Mouse (Mus musculus) forebrain, postnatal 0 days (tissue): ENCODE data around the gene P3h4. TPM values are rescaled to one million over a fixed set of nuclear protein-coding genes. Genes with fewer than 3 reads are reported as not detected.

Source experiments
- ATAC-seq: fragments of 200-750 bp; cut with Nextera tagmentation; 2 replicates; pipeline ENCODE4 v1.8.0; 2017; ENCODE audit warnings: mild to moderate bottlenecking, moderate library complexity
- DNase-seq: peaks from one replicate; pipeline ENCODE4 v3.0.0-alpha.2; 2015
- H3K27ac ChIP-seq: fragments of 300-500 bp; sonication (generic); 2 replicates; pipeline ENCODE4 v1.5.1; 2014; ENCODE audit warnings: low read depth, mild to moderate bottlenecking, antibody characterized with exemption, low read length, moderate library complexity, mixed read lengths
- H3K27me3 ChIP-seq: fragments of 300-500 bp; sonication (generic); 2 replicates; pipeline ENCODE4 v1.6.1; 2014; ENCODE audit warnings: mild to moderate bottlenecking, low read length, mixed read lengths; ENCODE audit not compliant: insufficient read depth
- H3K36me3 ChIP-seq: fragments of 300-500 bp; sonication (generic); 2 replicates; pipeline ENCODE4 v1.6.1; 2014; ENCODE audit warnings: mild to moderate bottlenecking, moderate library complexity; ENCODE audit not compliant: insufficient read depth
- H3K4me1 ChIP-seq: fragments of 300-500 bp; sonication (generic); 2 replicates; pipeline ENCODE4 v1.6.1; 2014; ENCODE audit warnings: antibody characterized with exemption; ENCODE audit not compliant: insufficient read depth
- H3K4me2 ChIP-seq: fragments of 300-500 bp; sonication (generic); 2 replicates; pipeline ENCODE4 v1.6.1; 2014; ENCODE audit warnings: low read depth, mild to moderate bottlenecking, moderate library complexity
- H3K4me3 ChIP-seq: fragments of 300-500 bp; sonication (generic); 2 replicates; pipeline ENCODE4 v1.5.1; 2014; ENCODE audit warnings: low read depth, low read length, mixed read lengths
- H3K9ac ChIP-seq: fragments of 300-500 bp; sonication (generic); 2 replicates; pipeline ENCODE4 v1.6.1; 2014; ENCODE audit warnings: mild to moderate bottlenecking
- H3K9me3 ChIP-seq: fragments of 300-500 bp; sonication (generic); 2 replicates; pipeline ENCODE4 v1.6.1; 2016; ENCODE audit warnings: low read length
- CTCF ChIP-seq: sonication (generic); IDR thresholded peaks from 2 replicates; pipeline ENCODE4 v1.5.1; 2016; ENCODE audit warnings: antibody characterized with exemption, control low read depth, low read depth
- WGBS: fragments of 180-500 bp; shearing (Covaris S2); extraction: QIAGEN DNeasy Blood & Tissue Kit; methylation state at CpG from one replicate; pipeline ENCODE4 v1.1.7; 2014; 5-methylcytosine and 5-hydroxymethylcytosine counted together
- polyA plus RNA-seq: library from polyadenylated mRNA; unstranded; fragments of >200 nt; fragmentation: Nextera tagmentation; extraction: Ambion mirVana; gene quantifications from 2 replicates; pipeline ENCODE4 v1.2.1, GENCODE M21; 2015
- total RNA-seq: library from RNA; depleted of rRNA; stranded (reverse); fragments of >200 nt; gene quantifications from 2 replicates; pipeline ENCODE4 v1.2.3, GENCODE M21; 2014

The P3h4 gene
- total and polyA plus RNA-seq, 2 experiments from 2014 or later = 17.9 to 27.1 TPM

DNA sequence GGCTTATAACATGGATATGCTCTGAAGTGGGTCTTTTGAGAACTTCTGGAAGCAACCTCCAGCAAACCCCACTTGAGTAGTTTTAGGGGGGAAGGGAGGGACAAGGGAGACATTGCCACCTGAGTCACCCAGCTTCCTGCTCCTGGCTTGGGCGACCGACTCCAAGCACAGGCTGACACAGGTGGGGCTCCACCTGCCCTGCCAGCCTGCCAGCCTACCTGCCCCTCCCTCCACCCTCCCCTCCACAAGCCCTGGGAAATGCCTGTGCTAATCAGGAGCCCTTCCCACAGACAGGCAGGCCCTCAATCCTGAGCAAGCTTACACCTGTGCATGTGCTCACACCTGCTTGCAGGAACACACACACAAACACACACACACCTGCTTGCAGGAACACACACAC, 12.0 kb downstream of the P3h4 start:
- Histone ChIP-seq H3K27ac (no peak overlapping the region), H3K27me3 (no peaks in the 10 kb centered on the region), H3K4me1 (no peaks in the 10 kb centered on the region), H3K4me3 (no peak overlapping the region), H3K4me2 (no peak overlapping the region), H3K9ac (no peak overlapping the region), H3K36me3 (no peaks in the 10 kb centered on the region), H3K9me3 (no peaks in the 10 kb centered on the region)
- no peak for TF ChIP-seq CTCF
- ATAC-seq = no peak
- no peak for DNase-seq
- 79% methylated on average over 2 of the region's 2 CpGs for WGBS

DNA sequence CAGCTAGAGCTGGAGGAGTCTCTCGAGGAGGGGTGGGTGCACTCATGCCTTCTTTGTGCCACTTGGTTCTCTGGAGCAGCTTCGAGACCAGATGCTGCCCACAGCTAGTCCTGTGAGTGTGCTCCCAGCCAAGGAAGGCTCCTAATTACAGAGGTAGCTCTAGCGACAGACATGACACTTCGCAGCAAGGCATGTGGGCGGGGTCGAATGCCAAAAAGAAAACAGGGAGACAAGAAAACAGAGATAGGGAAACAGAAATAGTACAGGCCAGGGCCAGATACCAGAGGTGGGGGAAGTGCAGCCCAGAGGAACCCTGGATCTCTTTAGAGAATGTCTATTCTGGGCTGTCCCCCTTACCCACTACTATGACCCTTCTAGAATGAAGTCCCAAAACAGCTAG, 12.4 kb downstream of the P3h4 start:
- 32% methylated on average over 6 of the region's 6 CpGs for WGBS
- Histone ChIP-seq H3K27me3 (no peaks in the 10 kb centered on the region), H3K9me3 (no peaks in the 10 kb centered on the region), H3K9ac (no peak overlapping the region), H3K4me2 (no peak overlapping the region), H3K4me1 (no peaks in the 10 kb centered on the region), H3K27ac (no peak overlapping the region), H3K4me3 (no peak overlapping the region), H3K36me3 (no peaks in the 10 kb centered on the region)
- DNase-seq = no peak
- no peak for TF ChIP-seq CTCF
- no peak for ATAC-seq

- ATAC-seq (no peak), DNase-seq (no peak)
- 81% methylated on average over 6 of the region's 6 CpGs for WGBS
- Histone ChIP-seq H3K27me3 (no peaks in the 10 kb centered on the region), H3K4me3 (no peak overlapping the region), H3K4me1 (peaks cover 9% of the 10 kb centered on the region), H3K4me2 (no peak overlapping the region), H3K36me3 (no peaks in the 10 kb centered on the region), H3K9me3 (no peaks in the 10 kb centered on the region), H3K27ac (no peak overlapping the region), H3K9ac (no peak overlapping the region)
- TF ChIP-seq CTCF = no peak
Measured at GRCm38 (mm10) chr11:100400842-100401241, 13.8 kb downstream of the P3h4 start.

- Histone ChIP-seq H3K4me3 (no peak overlapping the region), H3K36me3 (no peaks in the 10 kb centered on the region), H3K9ac (no peak overlapping the region), H3K27me3 (no peaks in the 10 kb centered on the region), H3K9me3 (no peaks in the 10 kb centered on the region), H3K4me2 (no peak overlapping the region), H3K27ac (no peak overlapping the region), H3K4me1 (peaks cover 16% of the 10 kb centered on the region)
- 78% methylated on average over 12 of the region's 12 CpGs for WGBS
- ATAC-seq (no peak), DNase-seq (peak; percentile 27)
- TF ChIP-seq CTCF = no peak
Measured at GRCm38 (mm10) chr11:100399727-100400538, 14.7 kb downstream of the P3h4 start.

DNA sequence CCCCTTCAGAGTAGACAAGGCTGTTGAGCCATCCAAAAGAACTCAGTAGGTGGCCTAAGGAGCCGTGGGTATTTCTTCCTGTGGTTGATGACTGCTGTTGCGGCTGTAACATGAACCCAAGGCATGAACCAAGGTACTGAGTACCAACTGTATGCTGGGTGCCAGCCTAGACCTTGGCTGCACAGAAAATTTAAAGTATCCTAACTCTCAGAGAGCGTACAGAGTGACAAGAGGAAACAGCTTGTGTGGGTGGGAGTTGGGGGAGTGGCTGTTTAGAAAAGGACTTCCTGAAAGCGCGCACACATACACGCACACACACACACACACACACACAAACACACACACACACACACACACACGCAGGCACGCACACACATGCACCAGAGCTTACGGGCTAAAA, 15.3 kb downstream of the P3h4 start:
- H3K9ac ChIP-seq = no peak overlapping the region
- DNase-seq = no peak
- H3K27ac ChIP-seq = no peak overlapping the region
- H3K4me2 ChIP-seq = no peak overlapping the region
- peaks cover 18% of the 10 kb centered on the region for H3K4me1 ChIP-seq
- no peak for TF ChIP-seq CTCF
- ATAC-seq = no peak
- H3K4me3 ChIP-seq = no peak overlapping the region
- 76% methylated on average over 9 of the region's 9 CpGs for WGBS
- H3K9me3 ChIP-seq = no peaks in the 10 kb centered on the region
- no peaks in the 10 kb centered on the region for H3K36me3 ChIP-seq
- H3K27me3 ChIP-seq = no peaks in the 10 kb centered on the region

GRCm38 (mm10) chr11:100398517-100398916, 16.1 kb downstream of the P3h4 start:
- Histone ChIP-seq H3K27ac (no peak overlapping the region), H3K36me3 (no peaks in the 10 kb centered on the region), H3K4me2 (peak overlapping the region; percentile 78; the same call in 1 of the 2 replicates), H3K9ac (no peak overlapping the region), H3K4me1 (peaks cover 18% of the 10 kb centered on the region), H3K9me3 (no peaks in the 10 kb centered on the region), H3K27me3 (no peaks in the 10 kb centered on the region), H3K4me3 (no peak overlapping the region)
- TF ChIP-seq CTCF = no peak
- ATAC-seq (no peak), DNase-seq (no peak)
- 96% methylated on average over 7 of the region's 7 CpGs for WGBS

- Histone ChIP-seq H3K4me2 (peak within 1 kb of the TSS; percentile 78), H3K9me3 (no peaks in the 10 kb centered on the region), H3K4me3 (peak within 1 kb of the TSS; percentile 82), H3K4me1 (peaks cover 18% of the 10 kb centered on the region), H3K27ac (peak within 1 kb of the TSS; percentile 76), H3K36me3 (no peaks in the 10 kb centered on the region), H3K9ac (peak within 1 kb of the TSS; percentile 72), H3K27me3 (no peaks in the 10 kb centered on the region)
- DNase-seq (peak; percentile 98), ATAC-seq (peak; percentile 99)
- no peak for TF ChIP-seq CTCF
- 1% methylated on average over 37 of the region's 37 CpGs for WGBS
Measured at GRCm38 (mm10) chr11:100397600-100398389, 16.8 kb downstream of the P3h4 start, which contains the start of gene Jup. Jup (minus strand) TSS chr11:100397763.
